Mouse (Mus musculus) ES-E14 (cell line): ENCODE data around the gene Gng7. TPM values are rescaled to one million over a fixed set of nuclear protein-coding genes. Genes with fewer than 3 reads are reported as not detected.
A peak's percentile ranks its signal among the peaks of the same experiment; 100 is the strongest.

ENCODE experiments used
- DNase-seq: peaks from one replicate; pipeline ENCODE4 v3.0.0-alpha.2; 2013; ENCODE audit warnings: low read depth, low spot score
- H3K27ac ChIP-seq: 2 replicates; pipeline ENCODE4 v1.5.1; 2012; ENCODE audit warnings: low read depth, mild to moderate bottlenecking, low read length, moderate library complexity, mixed read lengths; ENCODE audit not compliant: poor library complexity, insufficient read depth, severe bottlenecking
- H3K36me3 ChIP-seq: 2 replicates; pipeline ENCODE4 v1.6.1; 2012; ENCODE audit warnings: mild to moderate bottlenecking, low read length, moderate library complexity, mixed read lengths; ENCODE audit not compliant: control insufficient read depth, poor library complexity, insufficient read depth, severe bottlenecking
- H3K4me1 ChIP-seq, 2 experiments: fragments of 150-350 bp in 1 of 2; sonication (generic) in 1 of 2; 2 replicates each; pipeline ENCODE4 v1.6.1; 2012; ENCODE audit warnings: low read length in 2 of 2, mild to moderate bottlenecking in 1 of 2, mixed read lengths in 1 of 2; ENCODE audit not compliant: control insufficient read depth in 2 of 2, insufficient read depth in 2 of 2, poor library complexity in 1 of 2
- H3K4me3 ChIP-seq, 2 experiments: fragments of 150-350 bp in 1 of 2; sonication (generic) in 1 of 2; 2 replicates each; pipeline ENCODE4 v1.5.1; 2012; ENCODE audit warnings: low read length in 2 of 2, low read depth in 1 of 2, mild to moderate bottlenecking in 1 of 2, mixed read lengths in 1 of 2; ENCODE audit not compliant: insufficient read depth in 1 of 2, poor library complexity in 1 of 2, severe bottlenecking in 1 of 2
- H3K9ac ChIP-seq: 2 replicates; pipeline ENCODE4 v1.6.1; 2012; ENCODE audit warnings: low read depth, mild to moderate bottlenecking, low read length, mixed read lengths; ENCODE audit not compliant: poor library complexity, insufficient read depth, severe bottlenecking
- H3K9me3 ChIP-seq: fragments of 150-350 bp; sonication (generic); 2 replicates; pipeline ENCODE4 v1.6.1; 2012; ENCODE audit warnings: low read depth, mild to moderate bottlenecking, low read length; ENCODE audit not compliant: control insufficient read depth, insufficient read depth
- CHD2 ChIP-seq: IDR thresholded peaks from 2 replicates; pipeline ENCODE4 v1.6.1; 2014; ENCODE audit warnings: mild to moderate bottlenecking, low read depth, low read length, inconsistent platforms
- HCFC1 ChIP-seq: IDR thresholded peaks from 2 replicates; pipeline ENCODE4 v1.6.1; 2012; ENCODE audit warnings: low read length, inconsistent platforms, borderline replicate concordance; ENCODE audit not compliant: insufficient read depth
- MAFK ChIP-seq: IDR thresholded peaks from 2 replicates; pipeline ENCODE4 v1.6.1; 2014; ENCODE audit warnings: mild to moderate bottlenecking, low read depth, low read length, inconsistent platforms; ENCODE audit not compliant: insufficient read depth
- ZC3H11A ChIP-seq: IDR thresholded peaks from 2 replicates; pipeline ENCODE4 v1.6.1; 2012; ENCODE audit warnings: low read depth, mild to moderate bottlenecking, inconsistent platforms, low read length, borderline replicate concordance
- ZNF384 ChIP-seq: IDR thresholded peaks from 2 replicates; pipeline ENCODE4 v1.6.1; 2012; ENCODE audit warnings: low read depth, low read length, inconsistent platforms
- in situ Hi-C, 2 experiments: fragments of 600-800 bp; cut with MboI; formaldehyde crosslinking; loops; one replicate each; pipeline ENCODE4 v1.15.1; 2025; ENCODE audit warnings: low sequenced_read_pairs in 2 of 2, inconsistent platforms in 1 of 2; ENCODE audit not compliant: unreplicated experiment in 2 of 2
- total RNA-seq: library from RNA; depleted of rRNA; stranded (reverse); fragments of 300-350 nt; gene quantifications from 2 replicates; pipeline ENCODE4 v1.2.3, GENCODE M21; 2012

The Gng7 gene
- total RNA-seq, 1 experiment = 0.94 TPM

DNA sequence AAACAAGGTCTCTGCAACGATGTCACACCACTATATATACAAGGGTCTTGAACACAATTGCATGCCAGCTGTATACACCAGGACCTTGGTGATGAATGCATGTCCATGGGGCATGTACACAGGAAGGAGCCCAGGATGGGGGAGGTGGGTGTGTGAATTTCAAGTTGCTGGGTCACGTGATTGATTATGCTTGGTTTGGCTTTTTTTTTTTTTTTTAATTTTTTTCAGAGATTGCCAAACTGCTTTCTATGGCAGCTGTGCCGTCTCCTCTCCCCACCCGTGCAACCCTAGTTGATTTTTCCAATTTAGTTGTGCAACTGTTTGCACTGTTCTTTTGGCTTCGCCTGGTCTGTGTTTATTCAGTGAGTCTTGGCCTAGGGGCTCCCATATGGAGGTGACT lies 52.2 kb downstream of the Gng7 start:
- no peak overlapping the region for H3K9ac ChIP-seq
- H3K9me3 ChIP-seq = no peaks in the 10 kb centered on the region
- H3K27ac ChIP-seq = peak overlapping the region; percentile 93; the same call in 1 of the 2 replicates
- H3K4me3 ChIP-seq = no peak overlapping the region
- no peak for DNase-seq
- no peaks in the 10 kb centered on the region for H3K36me3 ChIP-seq
- TF ChIP-seq ZC3H11A (no peak), ZNF384 (no peak), MAFK (no peak)
- in situ Hi-C loops = no loop called here
- H3K4me1 ChIP-seq = peaks cover 4 to 21% of the 10 kb centered on the region in 2 experiments; a peak in 3 of 4 replicates

DNA sequence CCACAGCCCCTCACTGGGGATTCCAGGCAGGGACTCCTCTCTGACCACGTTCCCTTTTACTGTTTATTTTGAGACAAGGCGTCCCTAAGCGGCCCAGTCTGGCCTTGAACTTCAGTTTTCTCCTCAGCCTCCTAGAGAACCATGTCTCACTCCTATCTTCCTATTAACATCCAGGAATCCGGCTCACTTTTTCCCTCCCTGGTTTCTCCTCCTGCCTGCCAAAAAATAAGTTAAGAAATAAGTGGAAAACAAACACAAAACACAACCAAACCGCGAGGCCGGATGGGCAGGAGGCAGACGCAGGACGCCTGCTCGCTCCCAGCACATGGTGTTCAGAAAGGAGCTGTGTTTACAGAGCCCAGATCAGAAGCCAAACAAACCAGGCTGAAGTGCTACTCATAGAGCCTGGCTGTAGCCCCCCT lies 52.7 kb downstream of the Gng7 start:
- Histone ChIP-seq H3K9ac (peak overlapping the region; percentile 43; the same call in 1 of the 2 replicates), H3K36me3 (no peaks in the 10 kb centered on the region), H3K9me3 (no peaks in the 10 kb centered on the region), H3K27ac (peak overlapping the region; percentile 93), H3K4me1 (peaks cover 8 to 21% of the 10 kb centered on the region in 2 experiments), H3K4me3 (no peak overlapping the region)
- in situ Hi-C loops = no loop called here
- TF ChIP-seq ZNF384 = no peak
- no peak for TF ChIP-seq HCFC1
- no peak for TF ChIP-seq CHD2
- no peak for TF ChIP-seq MAFK
- no peak for TF ChIP-seq ZC3H11A
- no peak for DNase-seq

DNA sequence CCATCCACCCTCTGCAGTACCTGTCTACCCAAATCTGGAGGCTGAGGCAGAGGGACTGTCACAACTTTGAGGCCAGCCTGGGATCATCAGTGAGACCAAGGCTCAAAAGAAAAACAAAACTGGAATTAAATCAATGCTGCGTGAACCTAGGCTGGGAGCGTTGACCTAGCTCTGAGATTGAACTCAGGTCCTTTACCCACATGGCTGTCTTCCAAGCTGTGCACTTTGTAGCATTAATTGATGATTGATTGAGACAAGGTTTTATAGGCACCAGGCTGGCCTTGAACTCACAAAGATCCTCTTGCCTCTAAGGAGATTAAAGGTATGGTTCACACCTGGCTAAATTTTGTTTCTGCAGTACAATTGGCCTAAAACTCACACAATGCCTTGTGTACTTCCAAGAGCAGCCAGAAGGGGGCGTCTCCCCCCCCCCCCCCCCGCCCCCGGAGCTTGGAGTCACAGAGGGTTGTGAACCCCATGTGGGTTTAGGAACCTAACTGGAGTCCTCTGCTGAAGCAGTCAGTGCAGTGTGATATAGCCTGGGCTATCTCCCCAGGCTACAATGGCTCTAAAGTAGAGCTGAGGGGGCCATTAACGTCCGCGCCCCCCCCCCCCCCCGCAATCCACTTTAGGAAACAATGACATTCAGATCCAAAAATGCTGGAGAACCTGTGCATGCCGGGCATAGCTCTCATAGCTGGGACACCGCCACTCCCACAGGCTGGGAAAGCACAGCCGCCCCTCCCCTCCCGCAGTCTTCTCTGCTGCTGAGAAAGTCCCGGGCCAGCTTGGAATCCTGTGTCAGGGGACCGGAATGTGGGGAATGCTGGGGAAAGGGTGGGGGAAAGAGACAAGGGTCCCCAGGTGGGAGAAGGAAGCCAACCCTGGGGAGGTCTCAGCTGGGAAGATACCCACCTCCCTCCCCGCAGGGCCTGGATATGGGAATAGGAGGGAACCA lies 53.9 kb downstream of the Gng7 start:
- peak overlapping the region; percentile 6 to 29; a peak in 2 of 4 replicates for H3K4me3 ChIP-seq
- TF ChIP-seq HCFC1 = 0 out of 2 replicates have a peak, but pooled peaks have one; percentile 11
- TF ChIP-seq ZNF384 = no peak
- TF ChIP-seq MAFK = no peak
- 0 out of 2 replicates have a peak, but pooled peaks have one; percentile 16 for TF ChIP-seq ZC3H11A
- TF ChIP-seq CHD2 = no peak; the same call in 1 of the 2 replicates
- in situ Hi-C loops = no loop called here
- H3K9ac ChIP-seq = peak overlapping the region; percentile 68
- H3K36me3 ChIP-seq = no peaks in the 10 kb centered on the region
- peak; percentile 96 for DNase-seq
- peak overlapping the region; percentile 93 for H3K27ac ChIP-seq
- no peaks in the 10 kb centered on the region for H3K9me3 ChIP-seq
- H3K4me1 ChIP-seq = peaks cover 9 to 15% of the 10 kb centered on the region in 2 experiments

GRCm38 (mm10) chr10:80958979-80959637 lies 55.6 kb downstream of the Gng7 start:
- H3K4me1 ChIP-seq = peaks cover 12 to 25% of the 10 kb centered on the region in 2 experiments
- no peak for DNase-seq
- H3K27ac ChIP-seq = no peak overlapping the region

More at GRCm38 (mm10) chr10:80958979-80959637, 55.6 kb downstream of the Gng7 start:
- Histone ChIP-seq H3K36me3 (no peaks in the 10 kb centered on the region), H3K9me3 (no peaks in the 10 kb centered on the region), H3K9ac (no peak overlapping the region), H3K4me3 (no peak overlapping the region)
- TF ChIP-seq HCFC1 (no peak), CHD2 (no peak), ZC3H11A (no peak), ZNF384 (no peak), MAFK (no peak)
- in situ Hi-C loops = no loop called here
